Mouse (Mus musculus) heart, embryonic 14.5 days (tissue): ENCODE results near the gene Tbl1x. TPM values are rescaled to one million over a fixed set of nuclear protein-coding genes. Genes with fewer than 3 reads are reported as not detected.

ENCODE experiments used
- ATAC-seq: fragments of 200-750 bp; cut with Nextera tagmentation; 2 replicates; pipeline ENCODE4 v1.8.0; 2017; ENCODE audit warnings: low read depth, moderate TSS enrichment; ENCODE audit not compliant: insufficient number of reproducible peaks, insufficient read depth, low FRiP score
- H3K27ac ChIP-seq, 2 experiments: fragments of 200-500 bp in 1 of 2; fragments of 300-500 bp in 1 of 2; sonication (generic) in 1 of 2; replicated peaks in 1 of 2; 2 replicates each; pipeline ENCODE4 v1.5.1; 2012 to 2014; ENCODE audit warnings: low read depth in 2 of 2, low read length in 2 of 2, control low read depth in 1 of 2, mild to moderate bottlenecking in 1 of 2, mixed read lengths in 1 of 2; ENCODE audit not compliant: control insufficient read depth in 1 of 2, insufficient read depth in 1 of 2
- H3K27me3 ChIP-seq: fragments of 300-500 bp; sonication (generic); 2 replicates; pipeline ENCODE4 v1.6.1; 2014; ENCODE audit warnings: mild to moderate bottlenecking, low read length, control low read depth; ENCODE audit not compliant: control insufficient read depth, insufficient read depth
- H3K36me3 ChIP-seq: fragments of 300-500 bp; sonication (generic); 2 replicates; pipeline ENCODE4 v1.6.1; 2014; ENCODE audit warnings: mild to moderate bottlenecking, control low read depth, low read length, mixed read lengths; ENCODE audit not compliant: control insufficient read depth, insufficient read depth
- H3K4me1 ChIP-seq, 2 experiments: fragments of 200-500 bp in 1 of 2; fragments of 300-500 bp in 1 of 2; sonication (generic) in 1 of 2; 2 replicates each; pipeline ENCODE4 v1.6.1; 2012 to 2014; ENCODE audit warnings: low read length in 2 of 2, control low read depth in 1 of 2, mixed read lengths in 1 of 2; ENCODE audit not compliant: control insufficient read depth in 2 of 2, insufficient read depth in 2 of 2
- H3K4me2 ChIP-seq: fragments of 300-500 bp; sonication (generic); 2 replicates; pipeline ENCODE4 v1.6.1; 2014; ENCODE audit warnings: mild to moderate bottlenecking, low read length
- H3K4me3 ChIP-seq, 2 experiments: fragments of 200-500 bp in 1 of 2; fragments of 300-500 bp in 1 of 2; sonication (generic) in 1 of 2; 2 replicates each; pipeline ENCODE4 v1.5.1; 2012 to 2014; ENCODE audit warnings: low read length in 2 of 2, mild to moderate bottlenecking in 2 of 2, control low read depth in 1 of 2, low read depth in 1 of 2, moderate library complexity in 1 of 2; ENCODE audit not compliant: control insufficient read depth in 1 of 2, insufficient read depth in 1 of 2
- H3K9ac ChIP-seq: fragments of 300-500 bp; sonication (generic); 2 replicates; pipeline ENCODE4 v1.6.1; 2014; ENCODE audit warnings: mild to moderate bottlenecking, low read length
- H3K9me3 ChIP-seq: fragments of 300-500 bp; sonication (generic); 2 replicates; pipeline ENCODE4 v1.6.1; 2016; ENCODE audit warnings: low read length, control low read depth; ENCODE audit not compliant: control insufficient read depth
- WGBS: fragments of 180-500 bp; shearing (Covaris S2); extraction: QIAGEN DNeasy Blood & Tissue Kit; methylation state at CpG from one replicate; pipeline ENCODE4 v1.1.7; 2014; 5-methylcytosine and 5-hydroxymethylcytosine counted together
- polyA plus RNA-seq: library from polyadenylated mRNA; unstranded; fragments of >200 nt; fragmentation: Nextera tagmentation; extraction: Ambion mirVana; gene quantifications from 2 replicates; pipeline ENCODE4 v1.2.1, GENCODE M21; 2014

The Tbl1x gene
- polyA plus RNA-seq, 1 experiment from 2014 or later = 62.7 TPM

- H3K36me3 ChIP-seq = no peaks in the 10 kb centered on the region
- H3K9ac ChIP-seq = no peak overlapping the region
- H3K4me1 ChIP-seq = no peaks in the 10 kb centered on the region
- H3K4me3 ChIP-seq = no peak overlapping the region
- WGBS = 56% methylated on average over 3 of the region's 3 CpGs
- no peak for ATAC-seq
- no peak overlapping the region for H3K27ac ChIP-seq
- no peaks in the 10 kb centered on the region for H3K9me3 ChIP-seq
- H3K27me3 ChIP-seq = no peaks in the 10 kb centered on the region
- H3K4me2 ChIP-seq = no peak overlapping the region
Observed at GRCm38 (mm10) chrX:77669779-77670550, 159.2 kb downstream of the Tbl1x start.
